Mouse (Mus musculus): ENCODE measurements around the gene Gm42715. TPM values are rescaled to one million over a fixed set of nuclear protein-coding genes. Genes with fewer than 3 reads are reported as not detected.

Gm42715 gene
- polyA plus RNA-seq, 1 experiment from 2014 or later = 6.4 TPM

- Histone ChIP-seq H3K9ac (ENCODE audit: low read length) (no peak overlapping the region), H3K9me3 (ENCODE audit: control insufficient read depth, low read length) (no peaks in the 10 kb centered on the region), H3K36me3 (ENCODE audit: control insufficient read depth, insufficient read depth, low read length) (peaks cover 13% of the 10 kb centered on the region), H3K4me2 (replicated peaks; ENCODE audit: low read depth) (no peak overlapping the region), H3K4me1 (replicated peaks; ENCODE audit: control insufficient read depth, insufficient read depth) (no peaks in the 10 kb centered on the region), H3K27ac (replicated peaks) (no peak overlapping the region), H3K27me3 (ENCODE audit: control insufficient read depth, insufficient read depth, low read length) (no peaks in the 10 kb centered on the region), H3K4me3 (ENCODE audit: low read depth, low read length) (no peak overlapping the region)
- 86% methylated on average over 7 of the region's 7 CpGs for WGBS
- no peak for DNase-seq (ENCODE audit: low spot score)
- TF ChIP-seq EP300 (optimal IDR thresholded peaks at IDR 0.05) (no peak), CTCF (IDR thresholded peaks at IDR 0.05; ENCODE audit: low read depth) (no peak)
- ATAC-seq (ENCODE audit: low FRiP score, low TSS enrichment) = no peak
Measured at GRCm38 (mm10) chr7:127585031-127585430, 65.6 kb downstream of the Gm42715 start.

DNA sequence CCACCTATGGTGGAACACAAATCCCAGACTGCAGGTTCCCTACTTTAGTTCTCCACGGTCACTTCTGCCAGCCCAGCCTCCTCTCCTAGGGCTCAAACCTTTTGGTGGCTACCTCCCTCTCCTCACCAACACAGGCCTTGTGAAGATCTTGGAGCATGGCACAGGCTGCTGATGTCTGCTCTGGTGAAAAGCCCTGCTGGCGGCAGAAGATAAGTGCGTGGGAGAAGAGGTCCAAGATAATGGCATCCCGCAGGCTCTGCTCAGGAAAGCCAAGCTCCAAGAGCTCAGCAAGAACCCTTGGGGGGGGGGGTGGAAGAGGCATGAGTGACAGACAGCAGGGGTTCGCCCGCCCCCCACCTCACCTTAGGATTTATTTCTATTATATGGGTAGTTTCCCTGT, 66.8 kb downstream of the Gm42715 start:
- Histone ChIP-seq H3K4me2 (replicated peaks; ENCODE audit: low read depth) (no peak overlapping the region), H3K9ac (ENCODE audit: low read length) (no peak overlapping the region), H3K27me3 (ENCODE audit: control insufficient read depth, insufficient read depth, low read length) (no peaks in the 10 kb centered on the region), H3K9me3 (ENCODE audit: control insufficient read depth, low read length) (no peaks in the 10 kb centered on the region), H3K4me3 (ENCODE audit: low read depth, low read length) (no peak overlapping the region), H3K27ac (replicated peaks) (no peak overlapping the region), H3K4me1 (replicated peaks; ENCODE audit: control insufficient read depth, insufficient read depth) (no peaks in the 10 kb centered on the region), H3K36me3 (ENCODE audit: control insufficient read depth, insufficient read depth, low read length) (peaks cover 16% of the 10 kb centered on the region)
- ATAC-seq (ENCODE audit: low FRiP score, low TSS enrichment) (no peak), DNase-seq (ENCODE audit: low spot score) (no peak)
- TF ChIP-seq EP300 (optimal IDR thresholded peaks at IDR 0.05) = no peak
- TF ChIP-seq CTCF (IDR thresholded peaks at IDR 0.05; ENCODE audit: low read depth) = no peak
- WGBS = 98% methylated on average over 6 of the region's 6 CpGs

DNA sequence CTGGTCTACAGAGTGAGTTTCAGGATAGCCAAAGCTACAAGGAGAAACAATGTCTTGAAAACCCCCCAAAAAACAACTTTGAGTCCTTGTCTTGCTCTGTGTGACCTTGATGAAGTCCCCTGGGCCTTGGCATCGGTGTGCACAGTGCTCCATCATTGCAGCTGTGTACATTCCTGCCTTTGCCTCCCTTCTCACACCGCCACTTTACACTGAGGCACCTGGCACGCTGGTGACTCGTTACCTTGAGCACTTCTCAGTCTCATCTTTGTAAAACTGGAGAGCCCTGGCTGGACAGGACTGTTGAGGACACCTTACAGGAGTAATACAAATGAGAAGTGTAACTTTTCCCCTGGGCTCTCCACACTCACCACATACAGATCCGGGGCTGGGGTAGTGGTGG, 67.8 kb downstream of the Gm42715 start:
- no peak for ATAC-seq (ENCODE audit: low FRiP score, low TSS enrichment)
- Histone ChIP-seq H3K4me1 (replicated peaks; ENCODE audit: control insufficient read depth, insufficient read depth) (no peaks in the 10 kb centered on the region), H3K4me3 (ENCODE audit: low read depth, low read length) (no peak overlapping the region), H3K9ac (ENCODE audit: low read length) (no peak overlapping the region), H3K27ac (replicated peaks) (no peak overlapping the region), H3K4me2 (replicated peaks; ENCODE audit: low read depth) (peak overlapping the region; percentile 71; the same call in 1 of the 2 replicates), H3K9me3 (ENCODE audit: control insufficient read depth, low read length) (no peaks in the 10 kb centered on the region), H3K27me3 (ENCODE audit: control insufficient read depth, insufficient read depth, low read length) (no peaks in the 10 kb centered on the region), H3K36me3 (ENCODE audit: control insufficient read depth, insufficient read depth, low read length) (peaks cover 23% of the 10 kb centered on the region)
- DNase-seq (ENCODE audit: low spot score) = no peak
- 46% methylated on average over 5 of the region's 5 CpGs for WGBS
- TF ChIP-seq CTCF (IDR thresholded peaks at IDR 0.05; ENCODE audit: low read depth) (no peak), EP300 (optimal IDR thresholded peaks at IDR 0.05) (no peak)

DNA sequence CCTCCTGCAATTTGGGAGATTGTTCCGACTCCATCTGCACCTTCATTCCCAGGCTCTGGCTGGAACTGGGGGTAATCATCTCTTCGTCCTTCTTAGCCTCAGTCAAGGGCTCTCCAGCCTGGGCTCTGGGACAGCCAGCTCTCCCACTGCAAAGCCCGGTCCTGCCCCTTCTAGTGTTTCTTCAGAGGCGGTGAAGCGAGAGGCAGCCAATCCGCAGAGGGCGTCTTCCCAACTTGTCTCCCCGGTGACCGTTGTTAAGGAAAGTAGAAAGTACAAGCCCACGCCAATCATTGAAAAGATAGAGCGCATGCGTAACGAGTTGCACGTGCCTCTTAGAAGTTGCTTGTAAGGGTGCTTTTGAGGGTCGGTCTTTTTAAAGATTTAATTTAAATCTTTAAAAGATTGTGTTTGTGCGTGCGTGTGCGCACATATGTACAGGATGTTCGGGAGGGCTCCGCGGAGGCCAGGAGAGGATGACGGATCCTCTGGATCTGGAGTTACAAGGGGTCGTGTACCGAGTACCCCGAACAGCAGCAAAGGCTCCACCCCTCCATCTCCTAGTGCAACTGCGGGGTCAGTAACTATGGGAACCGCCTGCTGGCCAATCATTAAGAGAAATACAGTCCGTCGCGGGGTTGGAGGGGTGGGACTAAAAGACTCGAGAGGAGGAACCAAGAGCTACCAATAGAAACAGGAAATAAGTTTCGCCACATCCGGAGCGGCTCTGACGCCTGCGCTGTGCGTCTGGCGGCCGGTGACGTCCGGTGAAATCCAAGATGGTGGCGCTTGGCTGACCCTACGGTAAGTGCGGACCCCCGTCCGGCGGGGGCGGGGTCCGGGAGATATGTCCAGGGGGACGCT, 68.9 kb downstream of the Gm42715 start, which contains the start of the genes Ccdc189 and Rnf40:
Gene Ccdc189 (minus strand): TSS at position 585 of the 861 bp plus-strand sequence.
Gene Rnf40 (plus strand): TSS at position 757 of the 861 bp plus-strand sequence.
- WGBS = under 1% methylated on average over 49 of the region's 50 CpGs
- Histone ChIP-seq H3K36me3 (ENCODE audit: control insufficient read depth, insufficient read depth, low read length) (peaks cover 23% of the 10 kb centered on the region), H3K4me2 (replicated peaks; ENCODE audit: low read depth) (peak within 1 kb of the TSS; percentile 86), H3K27me3 (ENCODE audit: control insufficient read depth, insufficient read depth, low read length) (no peaks in the 10 kb centered on the region), H3K9ac (ENCODE audit: low read length) (peak within 1 kb of the TSS; percentile 94), H3K9me3 (ENCODE audit: control insufficient read depth, low read length) (no peaks in the 10 kb centered on the region), H3K4me1 (replicated peaks; ENCODE audit: control insufficient read depth, insufficient read depth) (no peaks in the 10 kb centered on the region), H3K4me3 (ENCODE audit: low read depth, low read length) (peak within 1 kb of the TSS; percentile 93), H3K27ac (replicated peaks) (peak within 1 kb of the TSS; percentile 67)
- TF ChIP-seq EP300 (optimal IDR thresholded peaks at IDR 0.05) (no peak), CTCF (IDR thresholded peaks at IDR 0.05; ENCODE audit: low read depth) (no peak; the same call in 1 of the 2 replicates)
- ATAC-seq (ENCODE audit: low FRiP score, low TSS enrichment) = peak; percentile 96
- peak; percentile 94 for DNase-seq (ENCODE audit: low spot score)

- Histone ChIP-seq H3K9me3 (ENCODE audit: control insufficient read depth, low read length) (no peaks in the 10 kb centered on the region), H3K4me1 (replicated peaks; ENCODE audit: control insufficient read depth, insufficient read depth) (no peaks in the 10 kb centered on the region), H3K27me3 (ENCODE audit: control insufficient read depth, insufficient read depth, low read length) (no peaks in the 10 kb centered on the region), H3K27ac (replicated peaks) (peak overlapping the region; percentile 67), H3K4me3 (ENCODE audit: low read depth, low read length) (peak overlapping the region; percentile 93), H3K4me2 (replicated peaks; ENCODE audit: low read depth) (peak overlapping the region; percentile 86), H3K9ac (ENCODE audit: low read length) (peak overlapping the region; percentile 94), H3K36me3 (ENCODE audit: control insufficient read depth, insufficient read depth, low read length) (peaks cover 25% of the 10 kb centered on the region)
- no peak for DNase-seq (ENCODE audit: low spot score)
- no peak for TF ChIP-seq CTCF (IDR thresholded peaks at IDR 0.05; ENCODE audit: low read depth)
- TF ChIP-seq EP300 (optimal IDR thresholded peaks at IDR 0.05) = no peak
- no peak for ATAC-seq (ENCODE audit: low FRiP score, low TSS enrichment)
- WGBS = 2% methylated on average over 28 of the region's 29 CpGs
Measured at GRCm38 (mm10) chr7:127588901-127589300, 69.5 kb downstream of the Gm42715 start.

- H3K36me3 ChIP-seq (ENCODE audit: control insufficient read depth, insufficient read depth, low read length) = peaks cover 33% of the 10 kb centered on the region
- ATAC-seq (ENCODE audit: low FRiP score, low TSS enrichment) = no peak
Measured at GRCm38 (mm10) chr7:127589637-127590036, 70.3 kb downstream of the Gm42715 start.

More at GRCm38 (mm10) chr7:127589637-127590036, 70.3 kb downstream of the Gm42715 start:
- 91% methylated on average over 9 of the region's 9 CpGs for WGBS
- Histone ChIP-seq H3K27ac (replicated peaks) (no peak overlapping the region), H3K9me3 (ENCODE audit: control insufficient read depth, low read length) (no peaks in the 10 kb centered on the region), H3K27me3 (ENCODE audit: control insufficient read depth, insufficient read depth, low read length) (no peaks in the 10 kb centered on the region), H3K4me2 (replicated peaks; ENCODE audit: low read depth) (peak overlapping the region; percentile 86; the same call in 1 of the 2 replicates), H3K4me3 (ENCODE audit: low read depth, low read length) (no peak overlapping the region), H3K4me1 (replicated peaks; ENCODE audit: control insufficient read depth, insufficient read depth) (no peaks in the 10 kb centered on the region), H3K9ac (ENCODE audit: low read length) (no peak overlapping the region)
- no peak for DNase-seq (ENCODE audit: low spot score)
- no peak for TF ChIP-seq EP300 (optimal IDR thresholded peaks at IDR 0.05)
- no peak for TF ChIP-seq CTCF (IDR thresholded peaks at IDR 0.05; ENCODE audit: low read depth)

Measured in stomach, postnatal 0 days (tissue).